Mouse (Mus musculus) embryonic facial prominence, embryonic 14.5 days (tissue): ENCODE measurements around the gene Asphd1. TPM values are rescaled to one million over a fixed set of nuclear protein-coding genes. Genes with fewer than 3 reads are reported as not detected.
"Not testable (repeated sequence)": the region's sequence is repeated elsewhere in the genome, so short reads cannot be mapped to it uniquely, and the experiment has no call there.

Experiments
- ATAC-seq: fragments of 200-750 bp; cut with Nextera tagmentation; 2 replicates; pipeline ENCODE4 v1.8.0; 2017; ENCODE audit warnings: low read depth, moderate number of reproducible peaks, moderate TSS enrichment
- DNase-seq: peaks from one replicate; pipeline ENCODE4 v3.0.0-alpha.2; 2015; ENCODE audit warnings: low spot score
- H3K27ac ChIP-seq: fragments of 300-500 bp; sonication (generic); replicated peaks from 2 replicates; pipeline ENCODE4 v1.5.1; 2014; ENCODE audit warnings: low read depth, mild to moderate bottlenecking, low read length, moderate library complexity
- H3K27me3 ChIP-seq: fragments of 300-500 bp; sonication (generic); replicated peaks from 2 replicates; pipeline ENCODE4 v1.6.1; 2014; ENCODE audit warnings: low read length; ENCODE audit not compliant: control insufficient read depth, insufficient read depth
- H3K36me3 ChIP-seq: fragments of 300-500 bp; sonication (generic); 2 replicates; pipeline ENCODE4 v1.6.1; 2014; ENCODE audit warnings: low read length, mixed read lengths; ENCODE audit not compliant: control insufficient read depth, insufficient read depth
- H3K4me1 ChIP-seq: fragments of 300-500 bp; sonication (generic); 2 replicates; pipeline ENCODE4 v1.6.1; 2014; ENCODE audit warnings: antibody characterized with exemption, low read length; ENCODE audit not compliant: control insufficient read depth, insufficient read depth
- H3K4me2 ChIP-seq: fragments of 300-500 bp; sonication (generic); 2 replicates; pipeline ENCODE4 v1.6.1; 2014; ENCODE audit warnings: low read depth, mild to moderate bottlenecking, low read length, moderate library complexity, mixed read lengths
- H3K4me3 ChIP-seq: fragments of 300-500 bp; sonication (generic); 2 replicates; pipeline ENCODE4 v1.5.1; 2014; ENCODE audit warnings: low read depth, mild to moderate bottlenecking, low read length
- H3K9ac ChIP-seq: fragments of 300-500 bp; sonication (generic); 2 replicates; pipeline ENCODE4 v1.6.1; 2014; ENCODE audit warnings: low read depth, mild to moderate bottlenecking, low read length, moderate library complexity, mixed read lengths
- H3K9me3 ChIP-seq: fragments of 300-500 bp; sonication (generic); 2 replicates; pipeline ENCODE4 v1.6.1; 2016; ENCODE audit warnings: low read length; ENCODE audit not compliant: control insufficient read depth
- WGBS: fragments of 180-500 bp; shearing (Covaris S2); extraction: QIAGEN DNeasy Blood & Tissue Kit; methylation state at CpG from one replicate; pipeline ENCODE4 v1.1.7; 2014; 5-methylcytosine and 5-hydroxymethylcytosine counted together
- polyA plus RNA-seq: library from polyadenylated mRNA; unstranded; fragments of >200 nt; fragmentation: Nextera tagmentation; extraction: Ambion mirVana; gene quantifications from 2 replicates; pipeline ENCODE4 v1.2.1, GENCODE M21; 2014

Gene Asphd1
- polyA plus RNA-seq, 1 experiment from 2014 or later = 0.61 TPM

- H3K9ac ChIP-seq = peak within 1 kb of the TSS; percentile 37; the same call in 1 of the 2 replicates
- H3K9me3 ChIP-seq = no peaks in the 10 kb centered on the region
- no peak within 1 kb of the TSS for H3K4me2 ChIP-seq
- peak; percentile 88 for ATAC-seq
- no peaks in the 10 kb centered on the region for H3K27me3 ChIP-seq
- DNase-seq = peak; percentile 79
- 0 out of 2 replicates have a peak, but pooled peaks cover 4% of the 10 kb centered on the region for H3K4me1 ChIP-seq
- 46% methylated on average over 5 of the region's 5 CpGs for WGBS
- H3K27ac ChIP-seq = no peak within 1 kb of the TSS
- no peak within 1 kb of the TSS for H3K4me3 ChIP-seq
- H3K36me3 ChIP-seq = no peaks in the 10 kb centered on the region
Measured at GRCm38 (mm10) chr7:126922624-126923060, 26.7 kb downstream of the Asphd1 start, which contains the start of gene Tmem219. Tmem219 (minus strand) TSS chr7:126922917.

GRCm38 (mm10) chr7:126921563-126921962, 27.8 kb downstream of the Asphd1 start:
- Histone ChIP-seq H3K9ac (no peak overlapping the region), H3K4me3 (no peak overlapping the region), H3K36me3 (no peaks in the 10 kb centered on the region), H3K27ac (no peak overlapping the region), H3K4me2 (no peak overlapping the region), H3K4me1 (0 out of 2 replicates have a peak, but pooled peaks cover 4% of the 10 kb centered on the region), H3K9me3 (no peaks in the 10 kb centered on the region), H3K27me3 (no peaks in the 10 kb centered on the region)
- no peak for DNase-seq
- WGBS = 62% methylated on average over 2 of the region's 2 CpGs
- no peak for ATAC-seq

GRCm38 (mm10) chr7:126919973-126920372, 29.4 kb downstream of the Asphd1 start:
- Histone ChIP-seq H3K9me3 (no peaks in the 10 kb centered on the region), H3K9ac (no peak overlapping the region), H3K4me3 (no peak overlapping the region), H3K27ac (no peak overlapping the region), H3K4me1 (0 out of 2 replicates have a peak, but pooled peaks cover 4% of the 10 kb centered on the region), H3K27me3 (no peaks in the 10 kb centered on the region), H3K36me3 (no peaks in the 10 kb centered on the region), H3K4me2 (no peak overlapping the region)
- WGBS = 77% methylated on average over 4 of the region's 4 CpGs
- DNase-seq (no peak), ATAC-seq (no peak)

- H3K9me3 ChIP-seq, H3K4me2 ChIP-seq, DNase-seq, H3K9ac ChIP-seq, H3K27me3 ChIP-seq, H3K36me3 ChIP-seq, H3K4me1 ChIP-seq, H3K27ac ChIP-seq, H3K4me3 ChIP-seq, ATAC-seq: not testable (repeated sequence)
- 32% methylated on average over 4 of the region's 4 CpGs for whole genome bisulfite sequencing
Measured at GRCm38 (mm10) chr7:126918356-126918755, 31.0 kb downstream of the Asphd1 start.

GRCm38 (mm10) chr7:126914844-126915243, 34.5 kb downstream of the Asphd1 start:
- ATAC-seq (no peak), DNase-seq (no peak)
- H3K4me1 ChIP-seq = no peaks in the 10 kb centered on the region
- no peak overlapping the region for H3K9ac ChIP-seq
- H3K27me3 ChIP-seq = no peaks in the 10 kb centered on the region
- H3K9me3 ChIP-seq = no peaks in the 10 kb centered on the region
- H3K27ac ChIP-seq = no peak overlapping the region
- WGBS = 71% methylated on average over 3 of the region's 3 CpGs
- no peaks in the 10 kb centered on the region for H3K36me3 ChIP-seq
- no peak overlapping the region for H3K4me3 ChIP-seq
- no peak overlapping the region for H3K4me2 ChIP-seq

GRCm38 (mm10) chr7:126905590-126905989, 43.8 kb downstream of the Asphd1 start:
- 80% methylated on average over 3 of the region's 3 CpGs for WGBS
- Histone ChIP-seq H3K4me3 (no peak overlapping the region), H3K27me3 (no peaks in the 10 kb centered on the region), H3K4me1 (no peaks in the 10 kb centered on the region), H3K9ac (no peak overlapping the region), H3K4me2 (no peak overlapping the region), H3K27ac (no peak overlapping the region), H3K36me3 (no peaks in the 10 kb centered on the region), H3K9me3 (no peaks in the 10 kb centered on the region)
- no peak for ATAC-seq
- DNase-seq = no peak

GRCm38 (mm10) chr7:126899781-126900180, 49.6 kb downstream of the Asphd1 start:
- H3K4me1 ChIP-seq, ATAC-seq: not testable (repeated sequence)

GRCm38 (mm10) chr7:126898102-126898990, 51.0 kb downstream of the Asphd1 start:
- DNase-seq (peak; percentile 94), ATAC-seq (peak; percentile 96)
- no peaks in the 10 kb centered on the region for H3K36me3 ChIP-seq
- H3K9ac ChIP-seq = peak overlapping the region; percentile 72
- peak overlapping the region; percentile 56 for H3K4me3 ChIP-seq
- H3K9me3 ChIP-seq = no peaks in the 10 kb centered on the region
- peak overlapping the region; percentile 58; the same call in 1 of the 2 replicates for H3K27ac ChIP-seq
- peaks cover 10% of the 10 kb centered on the region; the same call in 1 of the 2 replicates for H3K4me1 ChIP-seq
- peak overlapping the region; percentile 74 for H3K4me2 ChIP-seq
- 11% methylated on average over 36 of the region's 37 CpGs for WGBS
- no peaks in the 10 kb centered on the region for H3K27me3 ChIP-seq

More at GRCm38 (mm10) chr7:126899781-126900180, 49.6 kb downstream of the Asphd1 start:
- not testable (repeated sequence) for H3K9me3 ChIP-seq, H3K36me3 ChIP-seq, H3K4me2 ChIP-seq, H3K4me3 ChIP-seq, H3K27ac ChIP-seq, H3K27me3 ChIP-seq, H3K9ac ChIP-seq, DNase-seq
- 91% methylated on average over 7 of the region's 9 CpGs for WGBS
